Mouse (Mus musculus) heart, postnatal 10 days (tissue): Measurements from ENCODE around the gene Sox2. TPM values are rescaled to one million over a fixed set of nuclear protein-coding genes. Genes with fewer than 3 reads are reported as not detected.
A peak's percentile ranks its signal among the peaks of the same experiment; 100 is the strongest.

ENCODE experiments used
- DNase-seq, 2 experiments: peaks; one replicate each; pipeline ENCODE4 v3.0.0; 2021
- intact Hi-C: fragments of 180-260 bp; cut with DNase I; formaldehyde crosslinking; loops from one replicate; pipeline ENCODE4 v1.15.1; 2025
- total RNA-seq, 2 experiments: library from RNA; stranded (reverse); gene quantifications; 2 replicates each; pipeline ENCODE4 v1.2.3; 2021

Gene Sox2
- total RNA-seq, result under 1 TPM in 1 of 2 experiments, not detected in 1; 0.17 TPM

- DNase-seq, result peak in 1 of 2 experiments; percentile 43
- intact Hi-C loops, result loop anchor here (5.0 kb wide), 2 partner anchors 672 to 922 kb away; no protein-coding TSS in a partner anchor
Observed at GRCm38 (mm10) chr3:34649726-34650620, at the start of gene Sox2. TSS of gene Sox2 (plus strand) at chr3:34650405.

GRCm38 (mm10) chr3:34601116-34601515 is 49.1 kb upstream of the Sox2 start:
- no peak for DNase-seq
- intact Hi-C loops, result no loop called here

- intact Hi-C loops, result no loop called here
- no peak for DNase-seq
Observed at GRCm38 (mm10) chr3:34614107-34614506, 36.1 kb upstream of the Sox2 start.

GRCm38 (mm10) chr3:34615526-34615925 is 34.7 kb upstream of the Sox2 start:
- intact Hi-C loops, result no loop called here
- no peak for DNase-seq

- no peak for DNase-seq
- intact Hi-C loops, result no loop called here
Observed at GRCm38 (mm10) chr3:34618934-34619333, 31.3 kb upstream of the Sox2 start.

- no peak for DNase-seq
- intact Hi-C loops, result no loop called here
Observed at GRCm38 (mm10) chr3:34620121-34620520, 30.1 kb upstream of the Sox2 start.

- DNase-seq, result no peak
- intact Hi-C loops, result no loop called here
Observed at GRCm38 (mm10) chr3:34624721-34625270, 25.4 kb upstream of the Sox2 start.

- DNase-seq, result no peak
- intact Hi-C loops, result no loop called here
Observed at GRCm38 (mm10) chr3:34626521-34626920, 23.7 kb upstream of the Sox2 start.

GRCm38 (mm10) chr3:34630031-34630430 is 20.2 kb upstream of the Sox2 start:
- intact Hi-C loops, result loop anchor here (10.0 kb wide), 1 partner anchor 305 kb away; no protein-coding TSS in a partner anchor
- no peak for DNase-seq

- intact Hi-C loops, result loop anchor here (10.0 kb wide), 1 partner anchor 306 kb away; no protein-coding TSS in a partner anchor
- DNase-seq, result no peak
Observed at GRCm38 (mm10) chr3:34630736-34631135, 19.5 kb upstream of the Sox2 start.

GRCm38 (mm10) chr3:34636958-34637357 is 13.2 kb upstream of the Sox2 start:
- intact Hi-C loops, result loop anchor here (5.0 to 10.0 kb wide), 2 partner anchors 312 to 680 kb away; no protein-coding TSS in a partner anchor
- DNase-seq, result no peak

- DNase-seq, result no peak
- intact Hi-C loops, result loop anchor here (5.0 to 10.0 kb wide), 2 partner anchors 313 to 680 kb away; no protein-coding TSS in a partner anchor
Observed at GRCm38 (mm10) chr3:34637481-34637880, 12.7 kb upstream of the Sox2 start.

GRCm38 (mm10) chr3:34637926-34638325 is 12.3 kb upstream of the Sox2 start:
- DNase-seq, result no peak
- intact Hi-C loops, result loop anchor here (5.0 to 10.0 kb wide), 2 partner anchors 313 to 681 kb away; no protein-coding TSS in a partner anchor

- intact Hi-C loops, result loop anchor here (5.0 to 10.0 kb wide), 2 partner anchors 314 to 681 kb away; no protein-coding TSS in a partner anchor
- no peak for DNase-seq
Observed at GRCm38 (mm10) chr3:34638344-34638743, 11.9 kb upstream of the Sox2 start.

GRCm38 (mm10) chr3:34639031-34639872 is 11.0 kb upstream of the Sox2 start:
- peak in 1 of 2 experiments; percentile 43 for DNase-seq
- intact Hi-C loops, result loop anchor here (1.0 to 10.0 kb wide), 3 partner anchors 314 to 682 kb away; no protein-coding TSS in a partner anchor

- intact Hi-C loops, result loop anchor here (1.0 to 10.0 kb wide), 3 partner anchors 315 to 683 kb away; no protein-coding TSS in a partner anchor
- no peak for DNase-seq
Observed at GRCm38 (mm10) chr3:34639873-34640270, 10.3 kb upstream of the Sox2 start.

- intact Hi-C loops, result no loop called here
- DNase-seq, result no peak
Observed at GRCm38 (mm10) chr3:34640276-34640675, 9.9 kb upstream of the Sox2 start.

GRCm38 (mm10) chr3:34640690-34641600 is 9.3 kb upstream of the Sox2 start:
- DNase-seq, result peak in 1 of 2 experiments; percentile 42
- intact Hi-C loops, result no loop called here

GRCm38 (mm10) chr3:34641756-34642497 is 8.3 kb upstream of the Sox2 start:
- intact Hi-C loops, result no loop called here

More at GRCm38 (mm10) chr3:34641756-34642497, 8.3 kb upstream of the Sox2 start:
- peak in 1 of 2 experiments; percentile 12 for DNase-seq
